Mouse (Mus musculus) embryonic facial prominence, embryonic 15.5 days (tissue): ENCODE data around the gene Szrd1. TPM values are rescaled to one million over a fixed set of nuclear protein-coding genes. Genes with fewer than 3 reads are reported as not detected.

Experiments used
- ATAC-seq: fragments of 200-750 bp; cut with Nextera tagmentation; 2 replicates; pipeline ENCODE4 v1.8.0; 2017; ENCODE audit warnings: low read depth, moderate TSS enrichment; ENCODE audit not compliant: insufficient number of reproducible peaks, low FRiP score, low TSS enrichment
- H3K27ac ChIP-seq: fragments of 300-500 bp; sonication (generic); replicated peaks from 2 replicates; pipeline ENCODE4 v1.5.1; 2015; ENCODE audit warnings: mild to moderate bottlenecking, inconsistent platforms
- H3K27me3 ChIP-seq: fragments of 300-500 bp; sonication (generic); 2 replicates; pipeline ENCODE4 v1.6.1; 2015; ENCODE audit warnings: inconsistent platforms
- H3K36me3 ChIP-seq: fragments of 300-500 bp; sonication (generic); 2 replicates; pipeline ENCODE4 v1.6.1; 2015; ENCODE audit warnings: mild to moderate bottlenecking, inconsistent platforms
- H3K4me1 ChIP-seq: fragments of 300-500 bp; sonication (generic); 2 replicates; pipeline ENCODE4 v1.6.1; 2015; ENCODE audit warnings: inconsistent platforms
- H3K4me2 ChIP-seq: fragments of 300-500 bp; sonication (generic); replicated peaks from 2 replicates; pipeline ENCODE4 v1.6.1; 2015; ENCODE audit warnings: mild to moderate bottlenecking, inconsistent platforms
- H3K4me3 ChIP-seq: fragments of 300-500 bp; sonication (generic); replicated peaks from 2 replicates; pipeline ENCODE4 v1.5.1; 2015; ENCODE audit warnings: mild to moderate bottlenecking, inconsistent platforms
- H3K9ac ChIP-seq: fragments of 300-500 bp; sonication (generic); 2 replicates; pipeline ENCODE4 v1.6.1; 2015; ENCODE audit warnings: inconsistent platforms
- H3K9me3 ChIP-seq: fragments of 300-500 bp; sonication (generic); replicated peaks from 2 replicates; pipeline ENCODE4 v1.6.1; 2016; ENCODE audit warnings: inconsistent platforms
- WGBS: fragments of 180-500 bp; shearing (Covaris S2); methylation state at CpG from one replicate; pipeline ENCODE4 v1.1.7; 2015; 5-methylcytosine and 5-hydroxymethylcytosine counted together
- polyA plus RNA-seq: library from polyadenylated mRNA; unstranded; fragments of >200 nt; fragmentation: Nextera tagmentation; extraction: Ambion mirVana; gene quantifications from 2 replicates; pipeline ENCODE4 v1.2.1, GENCODE M21; 2015

Gene Szrd1
- 43.9 and 45.1 TPM in 2 replicates for polyA plus RNA-seq

- Histone ChIP-seq H3K9me3 (no peaks in the 10 kb centered on the region), H3K36me3 (no peaks in the 10 kb centered on the region), H3K9ac (peak within 1 kb of the TSS; percentile 76), H3K4me1 (peaks cover 49% of the 10 kb centered on the region), H3K4me2 (peak within 1 kb of the TSS; percentile 88), H3K27me3 (no peaks in the 10 kb centered on the region), H3K4me3 (peak within 1 kb of the TSS; percentile 94), H3K27ac (peak within 1 kb of the TSS; percentile 98)
- ATAC-seq = peak; percentile 94
- WGBS = under 1% methylated on average over 63 of the region's 63 CpGs
These were observed at the start of gene Szrd1 for GRCm38 (mm10) chr4:141139116-141139970. Gene Szrd1, minus strand, starts transcription at chr4:141139775.

- no peak overlapping the region for H3K4me2 ChIP-seq
- ATAC-seq = no peak
- no peak overlapping the region for H3K4me3 ChIP-seq
- WGBS = 36% methylated on average over 9 of the region's 9 CpGs
- no peaks in the 10 kb centered on the region for H3K27me3 ChIP-seq
- no peaks in the 10 kb centered on the region for H3K9me3 ChIP-seq
- peak overlapping the region; percentile 69 for H3K27ac ChIP-seq
- peaks cover 32% of the 10 kb centered on the region for H3K36me3 ChIP-seq
- H3K9ac ChIP-seq = no peak overlapping the region
- peaks cover 17% of the 10 kb centered on the region for H3K4me1 ChIP-seq
These were observed 47.6 kb upstream of the Szrd1 start for GRCm38 (mm10) chr4:141186923-141187836.

GRCm38 (mm10) chr4:141184426-141184825 lies 44.9 kb upstream of the Szrd1 start:
- ATAC-seq = no peak
- H3K36me3 ChIP-seq = peaks cover 34% of the 10 kb centered on the region

GRCm38 (mm10) chr4:141183932-141184331 lies 44.4 kb upstream of the Szrd1 start:
- Histone ChIP-seq H3K36me3 (peaks cover 34% of the 10 kb centered on the region), H3K27ac (no peak overlapping the region), H3K27me3 (no peaks in the 10 kb centered on the region), H3K9ac (no peak overlapping the region), H3K4me2 (no peak overlapping the region), H3K4me3 (no peak overlapping the region), H3K9me3 (no peaks in the 10 kb centered on the region), H3K4me1 (peaks cover 19% of the 10 kb centered on the region)
- WGBS = 78% methylated on average over 2 of the region's 2 CpGs
- ATAC-seq = no peak

More at GRCm38 (mm10) chr4:141184426-141184825, 44.9 kb upstream of the Szrd1 start:
- Histone ChIP-seq H3K9ac (no peak overlapping the region), H3K27ac (no peak overlapping the region), H3K4me1 (peaks cover 19% of the 10 kb centered on the region), H3K27me3 (no peaks in the 10 kb centered on the region), H3K9me3 (no peaks in the 10 kb centered on the region), H3K4me3 (no peak overlapping the region), H3K4me2 (no peak overlapping the region)
- 93% methylated on average over 4 of the region's 4 CpGs for WGBS

GRCm38 (mm10) chr4:141181981-141182380 lies 42.4 kb upstream of the Szrd1 start:
- Histone ChIP-seq H3K9ac (no peak overlapping the region), H3K4me1 (peaks cover 14% of the 10 kb centered on the region), H3K4me3 (no peak overlapping the region), H3K36me3 (peaks cover 43% of the 10 kb centered on the region), H3K4me2 (no peak overlapping the region), H3K27me3 (no peaks in the 10 kb centered on the region), H3K9me3 (no peaks in the 10 kb centered on the region), H3K27ac (no peak overlapping the region)
- ATAC-seq = no peak
- WGBS = 92% methylated on average over 6 of the region's 6 CpGs

- Histone ChIP-seq H3K4me1 (peaks cover 8% of the 10 kb centered on the region), H3K9ac (no peak overlapping the region), H3K27me3 (no peaks in the 10 kb centered on the region), H3K4me2 (no peak overlapping the region), H3K9me3 (no peaks in the 10 kb centered on the region), H3K36me3 (peaks cover 51% of the 10 kb centered on the region), H3K4me3 (no peak overlapping the region), H3K27ac (no peak overlapping the region)
- ATAC-seq = no peak; the same call in 1 of the 2 replicates
- whole genome bisulfite sequencing = 72% methylated on average over 8 of the region's 8 CpGs
These were observed 41.3 kb upstream of the Szrd1 start for GRCm38 (mm10) chr4:141180831-141181230.

- no peaks in the 10 kb centered on the region for H3K9me3 ChIP-seq
- 70% methylated on average over 4 of the region's 4 CpGs for WGBS
- H3K27ac ChIP-seq = no peak overlapping the region
- no peak overlapping the region for H3K9ac ChIP-seq
- peaks cover 10% of the 10 kb centered on the region; the same call in 1 of the 2 replicates for H3K4me1 ChIP-seq
- no peak for ATAC-seq
- H3K4me2 ChIP-seq = no peak overlapping the region
- H3K4me3 ChIP-seq = no peak overlapping the region
- peaks cover 39% of the 10 kb centered on the region for H3K36me3 ChIP-seq
- no peaks in the 10 kb centered on the region for H3K27me3 ChIP-seq
These were observed 38.9 kb upstream of the Szrd1 start for GRCm38 (mm10) chr4:141178500-141178899.

- H3K4me2 ChIP-seq = no peak overlapping the region
- peaks cover 50% of the 10 kb centered on the region for H3K36me3 ChIP-seq
- no peaks in the 10 kb centered on the region for H3K27me3 ChIP-seq
- no peak for ATAC-seq
- peaks cover 9% of the 10 kb centered on the region; the same call in 1 of the 2 replicates for H3K4me1 ChIP-seq
- H3K4me3 ChIP-seq = no peak overlapping the region
- WGBS = 82% methylated on average over 10 of the region's 10 CpGs
- H3K27ac ChIP-seq = peak overlapping the region; percentile 55
- no peak overlapping the region for H3K9ac ChIP-seq
- H3K9me3 ChIP-seq = no peaks in the 10 kb centered on the region
These were observed 36.8 kb upstream of the Szrd1 start for GRCm38 (mm10) chr4:141176328-141176838.

- Histone ChIP-seq H3K4me3 (no peak overlapping the region), H3K9ac (no peak overlapping the region), H3K4me2 (no peak overlapping the region), H3K27me3 (no peaks in the 10 kb centered on the region), H3K9me3 (no peaks in the 10 kb centered on the region), H3K27ac (peak overlapping the region; percentile 55; the same call in 1 of the 2 replicates), H3K4me1 (peaks cover 8% of the 10 kb centered on the region; the same call in 1 of the 2 replicates), H3K36me3 (peaks cover 50% of the 10 kb centered on the region)
- no peak for ATAC-seq
- WGBS = 32% methylated on average over 5 of the region's 5 CpGs
These were observed 36.2 kb upstream of the Szrd1 start for GRCm38 (mm10) chr4:141175783-141176182.

GRCm38 (mm10) chr4:141172121-141172520 lies 32.5 kb upstream of the Szrd1 start:
- Histone ChIP-seq H3K27me3 (no peaks in the 10 kb centered on the region), H3K36me3 (peaks cover 57% of the 10 kb centered on the region), H3K9me3 (no peaks in the 10 kb centered on the region), H3K4me2 (no peak overlapping the region), H3K9ac (no peak overlapping the region), H3K4me3 (no peak overlapping the region), H3K4me1 (peaks cover 8% of the 10 kb centered on the region; the same call in 1 of the 2 replicates), H3K27ac (no peak overlapping the region)
- no peak for ATAC-seq
- 89% methylated on average over 8 of the region's 8 CpGs for WGBS

GRCm38 (mm10) chr4:141167156-141167555 lies 27.6 kb upstream of the Szrd1 start:
- Histone ChIP-seq H3K36me3 (peaks cover 40% of the 10 kb centered on the region), H3K9me3 (no peaks in the 10 kb centered on the region), H3K4me2 (no peak overlapping the region), H3K27me3 (no peaks in the 10 kb centered on the region), H3K4me1 (no peaks in the 10 kb centered on the region), H3K27ac (no peak overlapping the region), H3K4me3 (no peak overlapping the region), H3K9ac (no peak overlapping the region)
- 90% methylated on average over 3 of the region's 3 CpGs for WGBS
- ATAC-seq = no peak
